Mouse (Mus musculus): ENCODE results near the gene Ccdc162.

GRCm38 (mm10) chr10:41599051-41599450, 117.4 kb downstream of the Ccdc162 start:
- TF ChIP-seq POLR2A (IDR thresholded peaks at IDR 0.05; ENCODE audit: borderline replicate concordance, low read depth, low read length): no peak
- no peak for TF ChIP-seq CTCF (IDR thresholded peaks at IDR 0.05; ENCODE audit: low read depth, low read length)

Data from bone marrow macrophage, adult 2 months (primary cell).